Comparison of ENCODE assay signal across 20 mouse cellular contexts in genomic region chr13:38089449-38089848, GRCm38 (mm10). TPM values are rescaled to one million over a fixed set of nuclear protein-coding genes. Genes with fewer than 3 reads are reported as not detected.
DNase-seq lines count a peak whose midpoint lies in the region; ATAC-seq lines count a peak whose summit lies in the region.
"Had no signal": no experiment of that assay in that cellular context is flagged by ENCODE, and none has a peak within 500 bp of the region (broad histone marks: within the 10 kb centered on the region; RNA-seq: fewer than 3 reads in every experiment).

No protein-coding gene starts in this region.

- peak; percentile 17; the same call in 1 of the 2 replicates for ATAC-seq in heart, embryonic 14.5 days (ENCODE audit: insufficient number of reproducible peaks, insufficient read depth, low FRiP score, low read depth)
- peak; percentile 24; the same call in 1 of the 2 replicates for ATAC-seq in liver, embryonic 13.5 days (ENCODE audit: low read depth)
- peak; percentile 54 for ATAC-seq in stomach, embryonic 16.5 days (ENCODE audit: insufficient read depth, low FRiP score)
- no peak for ATAC-seq in inflammation-experienced regulatory T-cells, adult 6 months
- ATAC-seq: forebrain, embryonic 16.5 days had no signal

- H3K4me1 ChIP-seq in heart, embryonic 14.5 days (ENCODE audit: control insufficient read depth in 2 of 2, insufficient read depth in 2 of 2, low read length in 2 of 2) = peaks cover 17 to 24% of the 10 kb centered on the region in 2 experiments
- H3K4me1 ChIP-seq in liver, embryonic 13.5 days (replicated peaks) = peaks cover 31% of the 10 kb centered on the region
- H3K4me1 ChIP-seq in stomach, embryonic 16.5 days (ENCODE audit: control insufficient read depth, insufficient read depth, low read length) = no peaks in the 10 kb centered on the region
- H3K4me1 ChIP-seq: embryonic facial prominence, embryonic 12.5 days; hindbrain, embryonic 12.5 days; limb, embryonic 13.5 days; neural tube, embryonic 13.5 days had no signal

- no peak overlapping the region for H3K4me2 ChIP-seq in heart, embryonic 14.5 days (ENCODE audit: low read length)
- H3K4me2 ChIP-seq in liver, embryonic 13.5 days = no peak overlapping the region
- H3K4me2 ChIP-seq in stomach, embryonic 16.5 days (ENCODE audit: low read depth, low read length) = no peak overlapping the region
- H3K4me2 ChIP-seq: embryonic facial prominence, embryonic 12.5 days; hindbrain, embryonic 12.5 days; limb, embryonic 13.5 days; neural tube, embryonic 13.5 days had no signal

- H3K27ac ChIP-seq in heart, embryonic 14.5 days (replicated peaks in 1 of 2; ENCODE audit: control insufficient read depth in 1 of 2, insufficient read depth in 1 of 2, low read depth in 2 of 2, low read length in 2 of 2) = no peak overlapping the region
- peak overlapping the region; percentile 25; the same call in 1 of the 2 replicates for H3K27ac ChIP-seq in liver, embryonic 13.5 days
- H3K27ac ChIP-seq in stomach, embryonic 16.5 days (ENCODE audit: low read length) = peak overlapping the region; percentile 63
- H3K27ac ChIP-seq: embryonic facial prominence, embryonic 12.5 days; gastrocnemius, adult 2 months; hindbrain, embryonic 12.5 days; limb, embryonic 13.5 days; neural tube, embryonic 13.5 days had no signal

- no peaks in the 10 kb centered on the region for H3K36me3 ChIP-seq in heart, embryonic 14.5 days (ENCODE audit: control insufficient read depth, insufficient read depth, low read length)
- no peaks in the 10 kb centered on the region for H3K36me3 ChIP-seq in liver, embryonic 13.5 days
- no peaks in the 10 kb centered on the region for H3K36me3 ChIP-seq in stomach, embryonic 16.5 days (ENCODE audit: control insufficient read depth, insufficient read depth, low read length)
- H3K36me3 ChIP-seq: embryonic facial prominence, embryonic 12.5 days; hindbrain, embryonic 12.5 days; limb, embryonic 13.5 days; neural tube, embryonic 13.5 days had no signal

- H3K27me3 ChIP-seq in heart, embryonic 14.5 days (ENCODE audit: control insufficient read depth, insufficient read depth, low read length) = no peaks in the 10 kb centered on the region
- no peaks in the 10 kb centered on the region for H3K27me3 ChIP-seq in liver, embryonic 13.5 days
- no peaks in the 10 kb centered on the region for H3K27me3 ChIP-seq in stomach, embryonic 16.5 days (ENCODE audit: control insufficient read depth, insufficient read depth, low read length)
- H3K27me3 ChIP-seq: embryonic facial prominence, embryonic 12.5 days; hindbrain, embryonic 12.5 days; limb, embryonic 13.5 days; neural tube, embryonic 13.5 days had no signal

- no peak for DNase-seq in heart, adult 9 months (ENCODE audit: low spot score in 2 of 2)
- DNase-seq in liver, embryonic 13.5 days = no peak
- DNase-seq in cerebellum, adult 9-10 months = no peak
- no peak for DNase-seq in gastrocnemius, adult 18-20 months (ENCODE audit: low spot score)
- DNase-seq: adrenal gland, postnatal 14 days; cerebellum, adult 11-12 months; gastrocnemius, adult 2 months; kidney, adult 2 months; kidney, postnatal 36 days; layer of hippocampus, adult 9-11 months; lung, postnatal 10 days; right cerebral cortex, postnatal 14 days had no signal

- H3K9me3 ChIP-seq in heart, embryonic 14.5 days (ENCODE audit: control insufficient read depth, low read length) = no peaks in the 10 kb centered on the region
- no peaks in the 10 kb centered on the region for H3K9me3 ChIP-seq in liver, embryonic 13.5 days (replicated peaks)
- no peaks in the 10 kb centered on the region for H3K9me3 ChIP-seq in stomach, embryonic 16.5 days (replicated peaks; ENCODE audit: control insufficient read depth, low read length)
- H3K9me3 ChIP-seq: embryonic facial prominence, embryonic 12.5 days; hindbrain, embryonic 12.5 days; limb, embryonic 13.5 days; neural tube, embryonic 13.5 days had no signal

- 71% methylated on average over 6 of the region's 6 CpGs for WGBS in heart, embryonic 14.5 days
- WGBS in liver, embryonic 13.5 days (ENCODE audit: insufficient replicate concordance) = 65% methylated on average over 6 of the region's 6 CpGs
- 71% methylated on average over 6 of the region's 6 CpGs for WGBS in stomach, embryonic 16.5 days

- no peak overlapping the region for H3K9ac ChIP-seq in heart, embryonic 14.5 days (ENCODE audit: low read length)
- H3K9ac ChIP-seq in liver, embryonic 13.5 days = no peak overlapping the region
- no peak overlapping the region for H3K9ac ChIP-seq in stomach, embryonic 16.5 days (ENCODE audit: low read length)
- H3K9ac ChIP-seq: embryonic facial prominence, embryonic 12.5 days; hindbrain, embryonic 12.5 days; limb, embryonic 13.5 days; neural tube, embryonic 13.5 days had no signal

- H3K4me3 ChIP-seq in heart, embryonic 14.5 days (ENCODE audit: control insufficient read depth in 1 of 2, insufficient read depth in 1 of 2, low read depth in 1 of 2, low read length in 2 of 2) = no peak overlapping the region
- no peak overlapping the region for H3K4me3 ChIP-seq in liver, embryonic 13.5 days (replicated peaks)
- no peak overlapping the region for H3K4me3 ChIP-seq in stomach, embryonic 16.5 days (replicated peaks; ENCODE audit: low read length)
- H3K4me3 ChIP-seq: embryonic facial prominence, embryonic 12.5 days; gastrocnemius, adult 2 months; hindbrain, embryonic 12.5 days; limb, embryonic 13.5 days; neural tube, embryonic 13.5 days had no signal

RNA-seq across cellular contexts. Expression of gene Cage1, which starts 52.6 kb away (rescaled TPM):
- polyA plus RNA-seq in heart, embryonic 14.5 days (2014; fragmentation: Nextera tagmentation; extraction: Ambion mirVana) = 1.1 and 1.8 TPM in 2 replicates
- polyA plus RNA-seq in liver, embryonic 13.5 days (2015; fragmentation: Nextera tagmentation; extraction: Ambion mirVana) = 0.50 and 0.60 TPM in 2 replicates
- 0.72 and 1.3 TPM in 2 replicates for polyA plus RNA-seq in stomach, embryonic 16.5 days (2015; fragmentation: Nextera tagmentation; extraction: Ambion mirVana)
- polyA plus RNA-seq in inflammation-experienced regulatory T-cells, adult 6 months (2017; shearing (Covaris generic)) = 1 to 10 TPM; 1.1 to 3.9 (median 1.5) TPM
- 1 to 10 TPM; 1.2 to 1.3 TPM for total RNA-seq in gastrocnemius, adult 18-20 months (2021)

RNA-seq across cellular contexts. Expression of gene Riok1, which starts 52.7 kb away (rescaled TPM):
- polyA plus RNA-seq in heart, embryonic 14.5 days (2014; fragmentation: Nextera tagmentation; extraction: Ambion mirVana) = 28.0 and 28.1 TPM in 2 replicates
- polyA plus RNA-seq in liver, embryonic 13.5 days (2015; fragmentation: Nextera tagmentation; extraction: Ambion mirVana) = 26.2 and 30.0 TPM in 2 replicates
- 43.9 and 45.6 TPM in 2 replicates for polyA plus RNA-seq in stomach, embryonic 16.5 days (2015; fragmentation: Nextera tagmentation; extraction: Ambion mirVana)
- 100 to 1,000 TPM in 1 of 3 experiments, 10 to 100 TPM in 2; 86.6 to 129 (median 91.8) TPM for polyA plus RNA-seq in inflammation-experienced regulatory T-cells, adult 6 months (2017; shearing (Covaris generic))
- 1 to 10 TPM; 6.6 to 8.5 TPM for total RNA-seq in gastrocnemius, adult 18-20 months (2021)

Comparison
In these comparisons a context has a peak if more than half of its experiments do, and no peak if none do; other contexts are left out.
1. H3K27ac ChIP-seq: peak in liver, embryonic 13.5 days (single experiment) and stomach, embryonic 16.5 days (single experiment); none in heart, embryonic 14.5 days (0 of 2).